Comparison of ENCODE assay signal across 22 mouse cellular contexts in genomic region chr16:29663042-29663758, GRCm38 (mm10).
A peak's percentile ranks its signal among the peaks of the same experiment; 100 is the strongest.
DNase-seq lines count a peak whose midpoint lies in the region; ATAC-seq and TF ChIP-seq lines count a peak whose summit lies in the region.
"Had no signal": no experiment of that assay in that cellular context is flagged by ENCODE, and none has a peak within 500 bp of the region (broad histone marks: within the 10 kb centered on the region; RNA-seq: fewer than 3 reads in every experiment).

No protein-coding gene starts in this region.

- peak overlapping the region; percentile 35 for H3K27ac ChIP-seq in kidney, embryonic 16.5 days (ENCODE audit: low read length)
- no peak overlapping the region for H3K27ac ChIP-seq in midbrain, postnatal 0 days (ENCODE audit: low read depth, low read length)
- H3K27ac ChIP-seq: heart, embryonic 15.5 days; limb, embryonic 15.5 days; liver, embryonic 15.5 days; midbrain, embryonic 13.5 days had no signal

- H3K4me2 ChIP-seq in kidney, embryonic 16.5 days (replicated peaks; ENCODE audit: low read depth, low read length) = no peak overlapping the region
- H3K4me2 ChIP-seq in midbrain, postnatal 0 days (ENCODE audit: low read depth, low read length, poor library complexity, severe bottlenecking) = no peak overlapping the region
- H3K4me2 ChIP-seq: heart, embryonic 15.5 days; limb, embryonic 15.5 days; liver, embryonic 15.5 days; midbrain, embryonic 13.5 days had no signal

- H3K4me1 ChIP-seq in kidney, embryonic 16.5 days (ENCODE audit: insufficient read depth, low read length) = peaks cover 10% of the 10 kb centered on the region; the same call in 1 of the 2 replicates
- no peaks in the 10 kb centered on the region for H3K4me1 ChIP-seq in midbrain, postnatal 0 days (ENCODE audit: insufficient read depth, low read length)
- H3K4me1 ChIP-seq: liver, embryonic 15.5 days had no signal

- ATAC-seq in kidney, embryonic 16.5 days (ENCODE audit: low FRiP score, low TSS enrichment) = no peak
- no peak for ATAC-seq in midbrain, postnatal 0 days (ENCODE audit: low FRiP score)
- ATAC-seq: forebrain, embryonic 16.5 days; hindbrain, embryonic 16.5 days; midbrain, embryonic 13.5 days had no signal

- H3K27me3 ChIP-seq in kidney, embryonic 16.5 days (ENCODE audit: insufficient read depth, low read length) = 0 out of 2 replicates have a peak, but pooled peaks cover 2% of the 10 kb centered on the region
- H3K27me3 ChIP-seq in midbrain, postnatal 0 days (ENCODE audit: insufficient read depth, low read length) = peaks cover 38% of the 10 kb centered on the region
- H3K27me3 ChIP-seq: heart, embryonic 15.5 days; limb, embryonic 15.5 days; liver, embryonic 15.5 days had no signal

- peak; percentile 22 to 35 for DNase-seq in adrenal gland, adult (ENCODE audit: inconsistent age in 2 of 2, low spot score in 1 of 2)
- DNase-seq in adrenal gland, adult 8-10 months = no peak
- no peak for DNase-seq in kidney, postnatal 14 days
- DNase-seq in urinary bladder, postnatal 36 days (ENCODE audit: low spot score in 2 of 2) = peak; percentile 9 to 16
- no peak for DNase-seq in urinary bladder, postnatal 25 days (ENCODE audit: low spot score)
- no peak for DNase-seq in midbrain, postnatal 0 days (ENCODE audit: low spot score)
- DNase-seq in layer of hippocampus, adult 8-10 months (ENCODE audit: low spot score in 2 of 2) = no peak
- DNase-seq: adrenal gland, postnatal 14 days; cerebellum, adult 11-12 months; cerebellum, postnatal 14 days; embryo, embryonic 11 days; gastrocnemius, postnatal 25 days; kidney, adult 18-20 months; right cerebral cortex, postnatal 14 days had no signal

- no peaks in the 10 kb centered on the region for H3K9me3 ChIP-seq in kidney, embryonic 16.5 days (ENCODE audit: low read length)
- H3K9me3 ChIP-seq in midbrain, postnatal 0 days (ENCODE audit: low read length) = no peaks in the 10 kb centered on the region
- H3K9me3 ChIP-seq: heart, embryonic 15.5 days; limb, embryonic 15.5 days; liver, embryonic 15.5 days; midbrain, embryonic 13.5 days had no signal

- no peak overlapping the region for H3K9ac ChIP-seq in kidney, embryonic 16.5 days (replicated peaks; ENCODE audit: low read length)
- no peak overlapping the region for H3K9ac ChIP-seq in midbrain, postnatal 0 days (replicated peaks; ENCODE audit: low read length, poor library complexity, severe bottlenecking)
- H3K9ac ChIP-seq: heart, embryonic 15.5 days; limb, embryonic 15.5 days; liver, embryonic 15.5 days; midbrain, embryonic 13.5 days had no signal

- no peaks in the 10 kb centered on the region for H3K36me3 ChIP-seq in kidney, embryonic 16.5 days (ENCODE audit: insufficient read depth, low read length)
- H3K36me3 ChIP-seq in midbrain, postnatal 0 days (ENCODE audit: insufficient read depth, low read length) = no peaks in the 10 kb centered on the region
- H3K36me3 ChIP-seq: heart, embryonic 15.5 days; limb, embryonic 15.5 days; liver, embryonic 15.5 days; midbrain, embryonic 13.5 days had no signal

- no peak for TF ChIP-seq CTCF in midbrain, postnatal 0 days (IDR thresholded peaks at IDR 0.05)

- WGBS in kidney, embryonic 16.5 days = 56% methylated on average over 6 of the region's 6 CpGs
- 83% methylated on average over 6 of the region's 6 CpGs for WGBS in midbrain, postnatal 0 days

- H3K4me3 ChIP-seq in kidney, embryonic 16.5 days (ENCODE audit: low read length) = no peak overlapping the region
- no peak overlapping the region for H3K4me3 ChIP-seq in midbrain, postnatal 0 days (ENCODE audit: low read depth, low read length)
- H3K4me3 ChIP-seq: heart, embryonic 15.5 days; limb, embryonic 15.5 days; liver, embryonic 15.5 days; midbrain, embryonic 13.5 days; myocyte had no signal

Comparison
In these comparisons a context has a peak if more than half of its experiments do, and no peak if none do; other contexts are left out.
1. DNase-seq: peak in adrenal gland, adult (2 of 2) and urinary bladder, postnatal 36 days (2 of 2); none in adrenal gland, adult 8-10 months (single experiment), kidney, postnatal 14 days (single experiment), urinary bladder, postnatal 25 days (single experiment), midbrain, postnatal 0 days (single experiment) and layer of hippocampus, adult 8-10 months (0 of 2).